Mouse (Mus musculus) lung, postnatal 0 days (tissue): ENCODE measurements around the gene Ddx59. TPM values are rescaled to one million over a fixed set of nuclear protein-coding genes. Genes with fewer than 3 reads are reported as not detected.

Source experiments
- ATAC-seq: fragments of 200-750 bp; cut with Nextera tagmentation; 2 replicates; pipeline ENCODE4 v1.8.0; 2017; ENCODE audit warnings: moderate library complexity
- DNase-seq: peaks from one replicate; pipeline ENCODE4 v3.0.0-alpha.2; 2016; ENCODE audit warnings: low spot score
- H3K27ac ChIP-seq: fragments of 300-500 bp; sonication (generic); 2 replicates; pipeline ENCODE4 v1.5.1; 2014; ENCODE audit warnings: antibody characterized with exemption, mild to moderate bottlenecking, low read length, mixed read lengths
- H3K27me3 ChIP-seq: fragments of 300-500 bp; sonication (generic); replicated peaks from 2 replicates; pipeline ENCODE4 v1.6.1; 2014; ENCODE audit warnings: low read length, mixed read lengths; ENCODE audit not compliant: insufficient read depth
- H3K36me3 ChIP-seq: fragments of 300-500 bp; sonication (generic); 2 replicates; pipeline ENCODE4 v1.6.1; 2014; ENCODE audit warnings: low read length, mixed read lengths; ENCODE audit not compliant: insufficient read depth
- H3K4me1 ChIP-seq: fragments of 300-500 bp; sonication (generic); 2 replicates; pipeline ENCODE4 v1.6.1; 2014; ENCODE audit warnings: antibody characterized with exemption, low read depth, low read length, mixed read lengths; ENCODE audit not compliant: insufficient read depth
- H3K4me2 ChIP-seq: fragments of 300-500 bp; sonication (generic); replicated peaks from 2 replicates; pipeline ENCODE4 v1.6.1; 2014; ENCODE audit warnings: low read depth, mild to moderate bottlenecking, low read length, moderate library complexity, mixed read lengths
- H3K4me3 ChIP-seq: fragments of 300-500 bp; sonication (generic); 2 replicates; pipeline ENCODE4 v1.5.1; 2014; ENCODE audit warnings: low read depth, low read length
- H3K9ac ChIP-seq: fragments of 300-500 bp; sonication (generic); replicated peaks from 2 replicates; pipeline ENCODE4 v1.6.1; 2014; ENCODE audit warnings: low read depth, mild to moderate bottlenecking
- H3K9me3 ChIP-seq: fragments of 300-500 bp; sonication (generic); 2 replicates; pipeline ENCODE4 v1.6.1; 2016; ENCODE audit warnings: low read length, mixed read lengths
- CTCF ChIP-seq: IDR thresholded peaks from 2 replicates; pipeline ENCODE4 v1.5.1; 2016; ENCODE audit warnings: antibody characterized with exemption, mild to moderate bottlenecking
- EP300 ChIP-seq: IDR thresholded peaks from 2 replicates; pipeline ENCODE4 v1.6.1; 2016; ENCODE audit warnings: antibody characterized with exemption, mild to moderate bottlenecking, control low read depth
- WGBS: fragments of 180-500 bp; shearing (Covaris S2); extraction: QIAGEN DNeasy Blood & Tissue Kit; methylation state at CpG from one replicate; pipeline ENCODE4 v1.1.7; 2014; 5-methylcytosine and 5-hydroxymethylcytosine counted together
- polyA plus RNA-seq: library from polyadenylated mRNA; unstranded; fragments of >200 nt; fragmentation: Nextera tagmentation; extraction: Ambion mirVana; gene quantifications from 2 replicates; pipeline ENCODE4 v1.2.1, GENCODE M21; 2015

The Ddx59 gene
- polyA plus RNA-seq, 1 experiment from 2014 or later = 8.0 TPM

DNA sequence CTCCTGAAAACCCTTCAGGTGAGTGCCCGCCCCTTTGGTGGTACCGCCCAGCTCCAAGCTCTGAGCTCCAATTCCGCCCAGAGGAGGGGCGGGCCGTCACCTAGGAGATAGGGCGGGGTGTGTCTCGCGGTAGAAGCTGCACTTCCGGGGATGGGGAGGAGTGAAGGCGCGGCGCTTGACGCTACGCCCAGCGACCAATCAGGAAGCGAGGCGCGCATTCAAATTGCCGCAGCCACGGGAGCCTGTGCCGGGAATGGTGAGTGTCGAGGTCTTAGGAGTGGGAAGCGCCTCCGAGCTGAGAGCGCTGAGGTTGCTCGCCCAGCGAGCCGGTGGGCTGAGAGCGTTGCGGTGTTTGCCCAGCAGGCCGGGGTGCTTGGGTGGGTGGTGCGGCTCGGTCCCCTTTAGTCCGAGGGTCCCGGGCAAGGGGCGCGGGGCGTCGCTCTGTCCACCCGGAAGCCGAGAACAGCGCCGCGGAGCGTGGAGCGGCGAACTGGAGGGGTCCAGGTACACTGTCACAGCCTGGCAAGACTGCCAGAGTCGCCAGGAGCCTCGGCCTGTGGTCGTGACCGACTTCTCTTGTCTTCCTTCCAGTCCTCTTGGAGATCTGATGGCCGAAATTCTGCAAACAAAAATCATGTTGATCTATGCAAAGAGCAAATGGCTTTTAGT, 51.2 kb downstream of the Ddx59 start, which contains the start of gene Kif14:
Kif14 (plus strand) TSS at position 201 of the 669 bp plus-strand sequence.
- ATAC-seq (peak; percentile 100), DNase-seq (peak; percentile 98)
- Histone ChIP-seq H3K27ac (no peak within 1 kb of the TSS), H3K9ac (peak within 1 kb of the TSS; percentile 34; the same call in 1 of the 2 replicates), H3K4me1 (peaks cover 7% of the 10 kb centered on the region; the same call in 1 of the 2 replicates), H3K36me3 (no peaks in the 10 kb centered on the region), H3K4me3 (peak within 1 kb of the TSS; percentile 48), H3K9me3 (no peaks in the 10 kb centered on the region), H3K27me3 (no peaks in the 10 kb centered on the region), H3K4me2 (peak within 1 kb of the TSS; percentile 100)
- 2% methylated on average over 51 of the region's 52 CpGs for WGBS
- no peak for TF ChIP-seq EP300
- no peak for TF ChIP-seq CTCF

DNA sequence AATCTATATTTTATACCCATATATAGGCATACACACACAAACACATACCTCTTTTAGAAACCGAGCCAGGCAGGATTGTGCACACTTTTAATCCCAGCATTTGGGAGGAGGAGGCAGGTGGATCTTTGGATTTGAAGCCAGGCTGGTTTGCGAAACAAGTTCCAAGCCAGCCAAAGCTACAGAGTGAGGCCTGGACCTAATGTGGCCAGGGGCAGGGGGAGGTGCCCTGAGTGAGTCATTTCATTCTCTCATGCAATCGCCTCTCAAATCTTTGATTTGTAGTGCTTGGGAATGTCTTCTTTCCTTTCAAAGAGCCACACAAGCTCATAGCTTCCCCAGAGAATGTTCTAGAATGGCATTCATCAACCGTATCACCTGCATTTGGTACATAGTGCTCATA, 54.3 kb downstream of the Ddx59 start:
- H3K9ac ChIP-seq = no peak overlapping the region
- H3K9me3 ChIP-seq = no peaks in the 10 kb centered on the region
- no peaks in the 10 kb centered on the region for H3K36me3 ChIP-seq
- ATAC-seq (no peak), DNase-seq (no peak)
- no peak overlapping the region for H3K4me3 ChIP-seq
- no peak overlapping the region for H3K4me2 ChIP-seq
- no peak overlapping the region for H3K27ac ChIP-seq
- H3K4me1 ChIP-seq = peaks cover 7% of the 10 kb centered on the region; the same call in 1 of the 2 replicates
- TF ChIP-seq EP300 = no peak
- no peak for TF ChIP-seq CTCF
- 83% methylated on average over 4 of the region's 4 CpGs for WGBS
- no peaks in the 10 kb centered on the region for H3K27me3 ChIP-seq

GRCm38 (mm10) chr1:136470471-136470870, 55.4 kb downstream of the Ddx59 start:
- peaks cover 7% of the 10 kb centered on the region; the same call in 1 of the 2 replicates for H3K4me1 ChIP-seq
- no peak for ATAC-seq
- no peak overlapping the region for H3K4me3 ChIP-seq
- no peak overlapping the region for H3K9ac ChIP-seq
- TF ChIP-seq CTCF (no peak), EP300 (no peak)
- H3K27ac ChIP-seq = no peak overlapping the region
- DNase-seq = no peak
- 38% methylated on average over 6 of the region's 6 CpGs for WGBS
- H3K27me3 ChIP-seq = no peaks in the 10 kb centered on the region
- no peaks in the 10 kb centered on the region for H3K36me3 ChIP-seq
- no peaks in the 10 kb centered on the region for H3K9me3 ChIP-seq
- H3K4me2 ChIP-seq = no peak overlapping the region

Other genes with a start within 250 kb of the Ddx59 start
- 0.18 TPM in 1 of 2 replicates, not detected in the other for gene Mroh3, start 202.4 kb upstream of the Ddx59 start, polyA plus RNA-seq
- gene Inava, start 181.0 kb upstream of the Ddx59 start, polyA plus RNA-seq = 8.6 and 10.6 TPM in 2 replicates
- gene Gpr25, start 154.4 kb upstream of the Ddx59 start, polyA plus RNA-seq = not detected in 2 replicates
- gene Camsap2, start 69.2 kb upstream of the Ddx59 start, polyA plus RNA-seq = 7.7 and 9.3 TPM in 2 replicates
- 0.45 and 0.54 TPM in 2 replicates for gene Kif14, start 51.1 kb downstream of the Ddx59 start, polyA plus RNA-seq
- 15.3 and 16.4 TPM in 2 replicates for gene Zfp281, start 209.6 kb downstream of the Ddx59 start, polyA plus RNA-seq